Comparison of ENCODE assay signal across 15 mouse cellular contexts in the genomic region with DNA sequence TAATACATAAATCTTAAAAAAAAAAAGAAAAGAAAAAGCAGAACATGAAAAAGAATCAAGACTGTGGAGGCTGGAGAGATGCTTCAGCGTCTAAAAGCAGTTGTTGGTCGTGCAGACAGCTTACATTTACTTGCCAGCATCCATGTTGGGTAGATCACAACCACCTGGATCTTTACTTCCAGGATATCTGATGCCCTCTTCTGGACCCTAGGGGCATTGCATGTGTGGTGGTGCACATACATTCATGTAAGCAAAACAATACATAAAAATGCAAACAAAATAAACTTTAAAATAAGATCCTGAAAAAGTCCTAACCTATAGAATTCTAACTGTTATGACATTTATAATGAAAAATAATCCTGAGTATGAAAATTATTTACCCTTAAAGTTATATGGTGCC.
A peak's percentile ranks its signal among the peaks of the same experiment; 100 is the strongest.
DNase-seq lines count a peak whose midpoint lies in the region; ATAC-seq and TF ChIP-seq lines count a peak whose summit lies in the region.
"Had no signal": no experiment of that assay in that cellular context is flagged by ENCODE, and none has a peak within 500 bp of the region (broad histone marks: within the 10 kb centered on the region; RNA-seq: fewer than 3 reads in every experiment).

No protein-coding gene starts in this region.

- no peak overlapping the region for H3K4me2 ChIP-seq in liver, embryonic 11.5 days
- no peak overlapping the region for H3K4me2 ChIP-seq in liver, postnatal 0 days (ENCODE audit: low read depth, low read length)
- H3K4me2 ChIP-seq: limb, embryonic 13.5 days; midbrain, embryonic 12.5 days had no signal

- H3K36me3 ChIP-seq in liver, embryonic 11.5 days (ENCODE audit: control insufficient read depth, insufficient read depth, low read length) = no peaks in the 10 kb centered on the region
- H3K36me3 ChIP-seq in E14TG2a.4 (ENCODE audit: insufficient read depth, low read length) = no peaks in the 10 kb centered on the region
- H3K36me3 ChIP-seq in liver, postnatal 0 days (replicated peaks; ENCODE audit: insufficient read depth, low read length) = peaks cover 4% of the 10 kb centered on the region; the same call in 1 of the 2 replicates
- H3K36me3 ChIP-seq: midbrain, embryonic 12.5 days had no signal

- ATAC-seq in liver, embryonic 11.5 days (replicated peaks; ENCODE audit: low FRiP score) = no peak
- no peak for ATAC-seq in liver, postnatal 0 days
- ATAC-seq: intestine, embryonic 16.5 days had no signal

- no peak overlapping the region for H3K9ac ChIP-seq in liver, embryonic 11.5 days (ENCODE audit: low read depth, low read length)
- no peak overlapping the region for H3K9ac ChIP-seq in liver, postnatal 0 days (replicated peaks)
- H3K9ac ChIP-seq: limb, embryonic 13.5 days; midbrain, embryonic 12.5 days had no signal

- no peaks in the 10 kb centered on the region for H3K9me3 ChIP-seq in liver, embryonic 11.5 days (ENCODE audit: control insufficient read depth, low read length)
- H3K9me3 ChIP-seq in E14TG2a.4 (ENCODE audit: low read length) = no peaks in the 10 kb centered on the region
- H3K9me3 ChIP-seq in liver, postnatal 0 days (ENCODE audit: low read length) = no peaks in the 10 kb centered on the region
- H3K9me3 ChIP-seq: midbrain, embryonic 12.5 days had no signal

- peak; percentile 75 for TF ChIP-seq CTCF in E14TG2a.4 (conservative IDR thresholded peaks at IDR 0.05; ENCODE audit: low read length)
- TF ChIP-seq CTCF in liver, postnatal 0 days (IDR thresholded peaks at IDR 0.05; ENCODE audit: low read depth) = peak; percentile 42

- no peak overlapping the region for H3K27ac ChIP-seq in liver, embryonic 11.5 days (ENCODE audit: low read depth, low read length)
- no peak overlapping the region for H3K27ac ChIP-seq in liver, postnatal 0 days (ENCODE audit: low read depth)
- H3K27ac ChIP-seq: limb, embryonic 13.5 days; midbrain, embryonic 12.5 days had no signal

- no peaks in the 10 kb centered on the region for H3K27me3 ChIP-seq in liver, embryonic 11.5 days (replicated peaks; ENCODE audit: control insufficient read depth, insufficient read depth, low read length)
- no peaks in the 10 kb centered on the region for H3K27me3 ChIP-seq in E14TG2a.4 (ENCODE audit: insufficient read depth, low read length)
- no peaks in the 10 kb centered on the region for H3K27me3 ChIP-seq in liver, postnatal 0 days (ENCODE audit: insufficient read depth, low read length)
- H3K27me3 ChIP-seq: limb, embryonic 13.5 days; midbrain, embryonic 12.5 days had no signal

- H3K4me3 ChIP-seq in liver, embryonic 11.5 days (ENCODE audit: low read depth, low read length) = no peak overlapping the region
- no peak overlapping the region for H3K4me3 ChIP-seq in E14TG2a.4 (replicated peaks; ENCODE audit: low read length)
- no peak overlapping the region for H3K4me3 ChIP-seq in liver, postnatal 0 days (ENCODE audit: low read depth, low read length)
- H3K4me3 ChIP-seq: limb, embryonic 13.5 days; midbrain, embryonic 12.5 days had no signal

- WGBS in liver, embryonic 11.5 days = 91% methylated on average over 2 of the region's 2 CpGs
- WGBS in liver, postnatal 0 days (ENCODE audit: insufficient replicate concordance) = 87% methylated on average over 2 of the region's 2 CpGs

- DNase-seq in embryo, embryonic 10.5 days (ENCODE audit: low spot score) = peak; percentile 8
- DNase-seq in embryo, embryonic 11 days = no peak
- DNase-seq in liver = peak; percentile 36
- DNase-seq in liver, embryonic 11.5 days (ENCODE audit: low spot score) = no peak
- no peak for DNase-seq in liver, postnatal 0 days
- DNase-seq in lung, postnatal 36 days = no peak
- no peak for DNase-seq in frontal cortex, postnatal 14 days (ENCODE audit: low spot score in 2 of 2)
- DNase-seq: adrenal gland, postnatal 10 days; cerebellum, adult 9-11 months; heart, postnatal 36 days; lung, postnatal 10 days had no signal

- H3K4me1 ChIP-seq in liver, embryonic 11.5 days (replicated peaks; ENCODE audit: control insufficient read depth, insufficient read depth, low read length) = no peaks in the 10 kb centered on the region
- no peaks in the 10 kb centered on the region for H3K4me1 ChIP-seq in E14TG2a.4 (replicated peaks; ENCODE audit: low read depth, low read length)
- no peaks in the 10 kb centered on the region for H3K4me1 ChIP-seq in liver, postnatal 0 days (ENCODE audit: insufficient read depth)
- H3K4me1 ChIP-seq: limb, embryonic 13.5 days; midbrain, embryonic 12.5 days had no signal

- TF ChIP-seq EP300 in liver, postnatal 0 days (IDR thresholded peaks at IDR 0.05; ENCODE audit: low read depth) = no peak

Comparison
In these comparisons a context has a peak if more than half of its experiments do, and no peak if none do; other contexts are left out.
1. DNase-seq: peak in embryo, embryonic 10.5 days (single experiment) and liver (single experiment); none in embryo, embryonic 11 days (single experiment), liver, embryonic 11.5 days (single experiment), liver, postnatal 0 days (single experiment), lung, postnatal 36 days (single experiment) and frontal cortex, postnatal 14 days (0 of 2).